ENCODE assay signal across 9 mouse cellular contexts in genomic region chr3:75579352-75579751, GRCm38 (mm10). TPM values are rescaled to one million over a fixed set of nuclear protein-coding genes. Genes with fewer than 3 reads are reported as not detected.
DNase-seq lines count a peak whose midpoint lies in the region; ATAC-seq and TF ChIP-seq lines count a peak whose summit lies in the region.
"Had no signal": no experiment of that assay in that cellular context is flagged by ENCODE, and none has a peak within 500 bp of the region (broad histone marks: within the 10 kb centered on the region; RNA-seq: fewer than 3 reads in every experiment).

No protein-coding gene starts in this region.

- 59% methylated on average over 4 of the region's 4 CpGs for WGBS in kidney, adult 2 months
- 54% methylated on average over 4 of the region's 4 CpGs for WGBS in kidney, embryonic 16.5 days
- 57% methylated on average over 4 of the region's 4 CpGs for WGBS in embryonic facial prominence, embryonic 11.5 days

- ATAC-seq in kidney, embryonic 16.5 days (ENCODE audit: low FRiP score, low TSS enrichment) = no peak
- ATAC-seq in embryonic facial prominence, embryonic 11.5 days (replicated peaks; ENCODE audit: insufficient number of reproducible peaks, low FRiP score, low TSS enrichment, low read depth) = no peak
- peak; percentile 65 for ATAC-seq in megakaryocyte progenitor cell, adult 5-6 weeks (replicated peaks; ENCODE audit: poor library complexity)

- H3K27me3 ChIP-seq in kidney, adult 2 months (replicated peaks; ENCODE audit: control insufficient read depth, insufficient read depth, low read length) = no peaks in the 10 kb centered on the region
- no peaks in the 10 kb centered on the region for H3K27me3 ChIP-seq in kidney, embryonic 16.5 days (ENCODE audit: insufficient read depth, low read length)
- H3K27me3 ChIP-seq in embryonic facial prominence, embryonic 11.5 days (ENCODE audit: control insufficient read depth, insufficient read depth, low read length) = no peaks in the 10 kb centered on the region
- H3K27me3 ChIP-seq: embryonic facial prominence, embryonic 12.5 days had no signal

- no peaks in the 10 kb centered on the region for H3K9me3 ChIP-seq in kidney, embryonic 16.5 days (ENCODE audit: low read length)
- H3K9me3 ChIP-seq in ES-E14 (ENCODE audit: control insufficient read depth, insufficient read depth, low read depth, low read length) = no peaks in the 10 kb centered on the region
- no peaks in the 10 kb centered on the region for H3K9me3 ChIP-seq in embryonic facial prominence, embryonic 11.5 days (replicated peaks; ENCODE audit: control insufficient read depth, low read length)
- H3K9me3 ChIP-seq: embryonic facial prominence, embryonic 12.5 days had no signal

- DNase-seq in kidney, adult 2 months = peak; percentile 7
- peak; percentile 57 for DNase-seq in ES-E14 (ENCODE audit: low read depth, low spot score)
- peak; percentile 44 for DNase-seq in embryonic facial prominence, embryonic 11.5 days (ENCODE audit: low spot score)
- peak; percentile 51 for DNase-seq in testis, postnatal 10 days (ENCODE audit: low spot score)
- DNase-seq in urinary bladder, postnatal 10 days (ENCODE audit: low spot score) = no peak
- DNase-seq in frontal cortex, postnatal 25 days (ENCODE audit: low spot score in 2 of 2) = no peak

- no peak overlapping the region for H3K4me2 ChIP-seq in kidney, embryonic 16.5 days (replicated peaks; ENCODE audit: low read depth, low read length)
- no peak overlapping the region for H3K4me2 ChIP-seq in embryonic facial prominence, embryonic 11.5 days (ENCODE audit: low read depth, low read length)
- H3K4me2 ChIP-seq: embryonic facial prominence, embryonic 12.5 days had no signal

- H3K36me3 ChIP-seq in kidney, adult 2 months (ENCODE audit: control insufficient read depth, insufficient read depth, low read length) = no peaks in the 10 kb centered on the region
- no peaks in the 10 kb centered on the region for H3K36me3 ChIP-seq in kidney, embryonic 16.5 days (ENCODE audit: insufficient read depth, low read length)
- H3K36me3 ChIP-seq in ES-E14 (ENCODE audit: control insufficient read depth, insufficient read depth, low read length, poor library complexity, severe bottlenecking) = no peaks in the 10 kb centered on the region
- H3K36me3 ChIP-seq in embryonic facial prominence, embryonic 11.5 days (replicated peaks; ENCODE audit: control insufficient read depth, insufficient read depth, low read depth, low read length) = no peaks in the 10 kb centered on the region
- H3K36me3 ChIP-seq: embryonic facial prominence, embryonic 12.5 days had no signal

- no peak overlapping the region for H3K4me3 ChIP-seq in kidney, adult 2 months (ENCODE audit: insufficient read depth, low read depth, low read length)
- no peak overlapping the region for H3K4me3 ChIP-seq in kidney, embryonic 16.5 days (ENCODE audit: low read length)
- H3K4me3 ChIP-seq in ES-E14 (ENCODE audit: insufficient read depth in 1 of 2, low read depth in 1 of 2, low read length in 2 of 2, poor library complexity in 1 of 2, severe bottlenecking in 1 of 2) = no peak overlapping the region
- no peak overlapping the region for H3K4me3 ChIP-seq in embryonic facial prominence, embryonic 11.5 days (ENCODE audit: low read depth, low read length)
- H3K4me3 ChIP-seq: embryonic facial prominence, embryonic 12.5 days had no signal

- no peak overlapping the region for H3K27ac ChIP-seq in kidney, adult 2 months (ENCODE audit: insufficient read depth, low read depth, low read length)
- H3K27ac ChIP-seq in kidney, embryonic 16.5 days (ENCODE audit: low read length) = no peak overlapping the region
- H3K27ac ChIP-seq in ES-E14 (ENCODE audit: insufficient read depth, low read depth, low read length, poor library complexity, severe bottlenecking) = no peak overlapping the region
- no peak overlapping the region for H3K27ac ChIP-seq in embryonic facial prominence, embryonic 11.5 days (replicated peaks; ENCODE audit: low read depth, low read length)
- H3K27ac ChIP-seq: embryonic facial prominence, embryonic 12.5 days had no signal

- no peak overlapping the region for H3K9ac ChIP-seq in kidney, embryonic 16.5 days (replicated peaks; ENCODE audit: low read length)
- no peak overlapping the region for H3K9ac ChIP-seq in ES-E14 (ENCODE audit: insufficient read depth, low read depth, low read length, poor library complexity, severe bottlenecking)
- no peak overlapping the region for H3K9ac ChIP-seq in embryonic facial prominence, embryonic 11.5 days (replicated peaks; ENCODE audit: low read length)
- H3K9ac ChIP-seq: embryonic facial prominence, embryonic 12.5 days had no signal

- in situ Hi-C loops in ES-E14 (cut with MboI; ENCODE audit: low sequenced_read_pairs in 2 of 2, unreplicated experiment in 2 of 2) = no loop called here

- 0 out of 2 replicates have a peak, but pooled peaks have one; percentile 6 for TF ChIP-seq CTCF in kidney, adult 2 months (conservative IDR thresholded peaks at IDR 0.05; ENCODE audit: insufficient read depth, insufficient read length, low read depth, low read length)

- no peak for TF ChIP-seq POLR2A in kidney, adult 2 months (IDR thresholded peaks at IDR 0.05; ENCODE audit: low read depth, low read length)

- no peaks in the 10 kb centered on the region for H3K4me1 ChIP-seq in kidney, adult 2 months (ENCODE audit: control insufficient read depth, insufficient read depth, low read length)
- H3K4me1 ChIP-seq in kidney, embryonic 16.5 days (ENCODE audit: insufficient read depth, low read length) = no peaks in the 10 kb centered on the region
- H3K4me1 ChIP-seq in ES-E14 (ENCODE audit: control insufficient read depth in 2 of 2, insufficient read depth in 2 of 2, low read length in 2 of 2, poor library complexity in 1 of 2) = no peaks in the 10 kb centered on the region
- H3K4me1 ChIP-seq in embryonic facial prominence, embryonic 11.5 days (ENCODE audit: control insufficient read depth, insufficient read depth, low read length) = no peaks in the 10 kb centered on the region
- H3K4me1 ChIP-seq: embryonic facial prominence, embryonic 12.5 days had no signal

TF ChIP-seq in ES-E14, 5 proteins besides CTCF, POLR2A, EP300 and RAD21:
- no peak for TF ChIP-seq HCFC1 (IDR thresholded peaks at IDR 0.05; ENCODE audit: borderline replicate concordance, insufficient read depth, low read length)
- 0 out of 2 replicates have a peak, but pooled peaks have one; percentile 14 for TF ChIP-seq ZC3H11A (IDR thresholded peaks at IDR 0.05; ENCODE audit: borderline replicate concordance, low read depth, low read length)

RNA-seq across cellular contexts. Expression of gene Serpini1, which starts 22.0 kb away (rescaled TPM):
- 0.97 and 1.2 TPM in 2 replicates for polyA plus RNA-seq in kidney, adult 2 months (2012; rRNA removed)
- polyA plus RNA-seq in kidney, embryonic 16.5 days (2015; fragmentation: Nextera tagmentation; extraction: Ambion mirVana) = 6.3 and 7.0 TPM in 2 replicates
- total RNA-seq in ES-E14 (2012; rRNA removed) = 5.7 and 8.8 TPM in 2 replicates
- polyA plus RNA-seq in embryonic facial prominence, embryonic 11.5 days (2014; fragmentation: Nextera tagmentation; extraction: Ambion mirVana) = 15.7 and 16.1 TPM in 2 replicates
- 1.1 and 2.1 TPM in 2 replicates for total RNA-seq in megakaryocyte progenitor cell, adult 5-6 weeks (2015)
- total RNA-seq in megakaryocyte progenitor cell, adult 5-6 weeks (2017) = 1.00 and 1.7 TPM in 2 replicates

RNA-seq across cellular contexts. Expression of gene Pdcd10, which starts 22.7 kb away (rescaled TPM):
- polyA plus RNA-seq in kidney, adult 2 months (2012; rRNA removed) = 4.5 and 9.0 TPM in 2 replicates
- polyA plus RNA-seq in kidney, embryonic 16.5 days (2015; fragmentation: Nextera tagmentation; extraction: Ambion mirVana) = 71.9 and 80.3 TPM in 2 replicates
- 34.1 and 51.0 TPM in 2 replicates for total RNA-seq in ES-E14 (2012; rRNA removed)
- 109 TPM in 2 replicates for polyA plus RNA-seq in embryonic facial prominence, embryonic 11.5 days (2014; fragmentation: Nextera tagmentation; extraction: Ambion mirVana)
- 67.7 and 69.5 TPM in 2 replicates for total RNA-seq in megakaryocyte progenitor cell, adult 5-6 weeks (2015)
- total RNA-seq in megakaryocyte progenitor cell, adult 5-6 weeks (2017) = 95.9 and 129 TPM in 2 replicates

Comparison
In these comparisons a context has a peak if more than half of its experiments do, and no peak if none do; other contexts are left out.
1. DNase-seq: peak in kidney, adult 2 months (single experiment), ES-E14 (single experiment), embryonic facial prominence, embryonic 11.5 days (single experiment) and testis, postnatal 10 days (single experiment); none in urinary bladder, postnatal 10 days (single experiment) and frontal cortex, postnatal 25 days (0 of 2).